Mouse (Mus musculus) testis, adult 2 months (tissue): ENCODE measurements around the gene Hist1h2bf.

Source experiments
- CTCF ChIP-seq: fragments of 200-500 bp; IDR thresholded peaks from 2 replicates; pipeline ENCODE4 v1.5.1; 2012; ENCODE audit warnings: low read depth, mild to moderate bottlenecking, inconsistent platforms, low read length, moderate library complexity; ENCODE audit not compliant: control insufficient read depth, insufficient read depth, insufficient replicate concordance
- POLR2A ChIP-seq: fragments of 200-500 bp; IDR thresholded peaks from 2 replicates; pipeline ENCODE4 v1.6.1; 2012; ENCODE audit warnings: low read depth, mild to moderate bottlenecking, inconsistent platforms, low read length, moderate library complexity; ENCODE audit not compliant: control insufficient read depth

- TF ChIP-seq CTCF (peak; percentile 73; the same call in 1 of the 2 replicates), POLR2A (no peak)
These were observed 49.3 kb downstream of the Hist1h2bf start for GRCm38 (mm10) chr13:23524654-23525053.
